Mouse (Mus musculus): ENCODE measurements at regions not wholly inside any gene's neighbourhood (a gene's known extent, or its start where the extent isn't known, plus 50 kb on each side); places are given as distances from the start of the nearest gene placed in this dataset.

DNA sequence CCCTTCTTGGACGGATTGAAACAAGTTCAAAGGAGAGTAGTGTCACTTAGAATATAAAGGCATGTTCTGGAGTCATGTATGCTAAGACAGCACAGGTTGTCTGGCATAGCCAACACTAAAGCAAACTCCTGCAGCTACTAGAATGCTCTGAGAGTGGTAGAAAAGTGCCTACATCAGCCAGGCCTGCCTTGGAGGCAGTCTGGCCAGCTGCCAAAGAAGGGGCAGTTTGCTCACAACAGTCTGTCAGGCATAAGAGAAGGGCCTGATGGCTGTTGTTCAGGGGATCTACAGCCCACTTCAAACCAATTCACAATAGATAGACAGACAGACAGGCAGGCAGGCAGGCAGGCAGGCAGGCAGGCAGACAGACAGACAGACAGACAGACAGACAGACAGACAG, 136.5 kb upstream of the Dap start:
- no peak for DNase-seq

DNA sequence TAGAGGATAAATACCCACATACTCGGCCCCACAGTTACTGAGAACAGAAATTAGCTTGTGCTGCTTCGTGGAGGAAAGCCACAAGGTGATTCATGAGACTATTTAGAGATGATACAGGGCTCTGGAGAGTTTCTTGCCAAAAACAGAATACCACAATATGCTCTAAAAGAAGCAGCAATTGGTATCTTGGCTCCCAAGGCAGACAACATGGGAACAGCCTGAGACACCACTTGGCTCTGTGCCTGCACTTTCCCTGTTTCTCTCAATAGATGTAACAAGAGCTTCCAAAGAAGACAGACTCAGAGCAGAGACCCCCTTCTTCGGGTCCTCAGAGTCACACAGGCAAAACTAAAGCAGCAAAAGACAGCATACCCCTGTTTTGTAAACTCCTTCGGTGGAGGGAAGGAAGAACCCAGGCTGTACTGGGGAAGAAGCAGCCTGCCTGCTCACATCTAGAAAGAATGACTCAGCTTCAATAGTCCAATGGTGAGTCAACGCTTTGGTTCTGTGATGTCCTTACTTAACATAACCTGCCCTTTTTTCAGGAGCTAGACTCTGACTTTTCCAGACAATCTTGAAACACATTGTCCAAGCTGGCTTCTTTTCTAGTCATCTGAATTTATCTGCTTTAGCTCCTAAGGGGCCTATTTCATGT, 132.1 kb upstream of the Dap start:
- DNase-seq = peak; percentile 71

GRCm38 (mm10) chr15:31096206-31096605, 127.9 kb upstream of the Dap start:
- DNase-seq = no peak

DNA sequence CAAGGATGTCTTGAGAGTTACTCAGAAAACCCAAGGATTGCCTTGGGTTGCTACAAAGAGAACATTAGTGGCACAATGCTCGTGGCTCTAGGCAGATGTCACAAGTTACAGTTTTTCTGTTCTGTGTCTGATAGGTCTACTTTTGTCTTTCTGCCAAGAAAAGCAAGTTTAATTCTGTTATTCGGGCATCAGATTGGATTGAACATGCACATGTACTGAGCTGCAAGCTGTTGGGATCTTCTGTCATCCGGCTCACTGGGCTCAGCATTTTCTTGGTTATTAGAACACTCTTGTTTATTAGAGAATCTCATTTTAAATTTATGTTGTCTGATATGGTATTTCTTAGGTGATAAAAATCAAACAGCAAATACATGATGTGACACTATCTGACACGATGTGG, 126.8 kb upstream of the Dap start:
- DNase-seq = no peak

- no peak for DNase-seq
Observed at GRCm38 (mm10) chr15:31104743-31105142, 119.4 kb upstream of the Dap start.

- no peak for DNase-seq
Observed at GRCm38 (mm10) chr15:31106907-31107306, 117.2 kb upstream of the Dap start.

GRCm38 (mm10) chr15:31113216-31113615, 110.9 kb upstream of the Dap start:
- no peak for DNase-seq

GRCm38 (mm10) chr15:31117338-31117737, 106.8 kb upstream of the Dap start:
- DNase-seq = no peak

GRCm38 (mm10) chr15:31120147-31120546, 104.0 kb upstream of the Dap start:
- no peak for DNase-seq

- DNase-seq = no peak
Observed at GRCm38 (mm10) chr15:31125784-31126183, 98.3 kb upstream of the Dap start.

DNA sequence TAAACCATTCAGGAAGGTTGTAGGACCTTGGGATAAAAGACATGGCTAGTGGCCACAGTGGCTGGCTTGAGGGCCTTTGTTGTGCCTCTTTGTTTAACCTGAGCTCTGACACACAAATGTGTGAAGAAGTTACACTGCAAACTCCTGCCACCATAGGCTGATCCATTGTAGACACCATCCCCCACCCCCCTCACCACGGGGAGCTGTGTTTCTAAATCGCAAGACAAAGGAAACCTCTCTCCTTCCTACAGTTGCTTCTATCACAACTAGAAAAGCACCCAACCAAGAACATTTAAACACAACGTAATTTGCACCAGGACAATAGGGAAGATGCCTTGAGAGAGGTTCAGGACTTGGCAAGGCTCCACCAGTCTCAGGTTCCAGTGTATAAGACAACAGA, 97.1 kb upstream of the Dap start:
- no peak for DNase-seq

- no peak for DNase-seq
Observed at GRCm38 (mm10) chr15:31134891-31135290, 89.2 kb upstream of the Dap start.

GRCm38 (mm10) chr15:31138637-31139036, 85.5 kb upstream of the Dap start:
- no peak for DNase-seq

DNA sequence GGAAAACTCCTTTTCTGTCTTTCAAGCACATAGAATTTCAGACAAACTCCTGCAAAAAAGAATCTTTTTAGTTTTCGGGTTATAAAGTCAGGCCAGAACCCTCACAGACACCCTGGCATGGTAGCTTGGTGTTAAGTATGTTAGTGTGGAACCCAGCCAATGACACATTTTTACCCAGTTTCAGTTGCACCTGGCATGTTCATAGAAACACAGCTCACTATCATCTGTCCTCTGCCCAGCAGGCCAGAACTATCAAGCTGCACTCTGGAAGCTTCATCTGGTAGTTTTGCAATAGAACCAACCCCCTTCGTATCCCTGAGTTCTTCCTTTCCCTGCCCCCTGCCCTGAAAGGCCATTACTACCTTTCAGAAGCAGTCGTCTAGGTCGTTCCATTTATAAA, 82.4 kb upstream of the Dap start:
- DNase-seq = no peak

DNA sequence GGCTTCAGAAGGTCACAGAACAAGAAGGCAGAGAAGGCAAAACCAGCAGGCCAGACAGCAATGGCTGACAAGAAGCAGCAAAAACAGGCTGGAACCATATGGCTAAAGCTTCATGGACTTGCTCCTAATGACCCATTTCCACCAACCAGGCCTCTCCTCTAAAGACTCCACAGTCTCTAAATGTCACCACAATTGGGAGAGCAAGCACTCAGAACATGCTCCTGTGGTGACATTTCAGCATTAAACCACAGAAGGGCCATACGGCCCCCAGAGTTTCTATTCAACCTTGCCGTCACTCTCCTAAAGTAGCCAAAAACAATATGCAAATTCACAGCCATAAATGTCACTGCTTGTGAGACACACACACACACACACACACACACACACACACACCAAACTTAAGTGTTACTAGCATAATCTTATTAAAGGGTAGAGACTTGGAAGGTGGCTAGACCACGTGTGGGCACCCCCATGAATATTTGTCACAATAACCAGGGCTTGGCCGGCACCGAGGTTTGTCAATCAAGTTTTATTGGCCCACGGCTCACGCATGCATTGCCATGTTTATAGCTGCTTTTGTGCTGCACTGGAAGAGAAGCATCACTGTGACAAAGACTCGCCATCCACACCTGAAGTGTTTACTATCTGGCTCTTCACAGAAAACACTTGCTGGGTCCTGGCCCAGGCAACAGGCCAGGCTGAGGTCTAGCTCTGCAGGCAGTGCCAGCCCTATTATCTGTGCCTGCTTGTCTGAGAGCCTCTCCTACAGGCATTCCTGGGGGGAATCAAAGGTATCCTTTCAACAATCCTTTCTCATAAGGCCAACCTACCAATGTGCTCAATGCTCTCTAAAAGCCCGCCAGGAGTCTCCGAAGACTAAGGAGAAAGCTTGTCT, 75.6 kb upstream of the Dap start:
- DNase-seq = peak; percentile 32

DNA sequence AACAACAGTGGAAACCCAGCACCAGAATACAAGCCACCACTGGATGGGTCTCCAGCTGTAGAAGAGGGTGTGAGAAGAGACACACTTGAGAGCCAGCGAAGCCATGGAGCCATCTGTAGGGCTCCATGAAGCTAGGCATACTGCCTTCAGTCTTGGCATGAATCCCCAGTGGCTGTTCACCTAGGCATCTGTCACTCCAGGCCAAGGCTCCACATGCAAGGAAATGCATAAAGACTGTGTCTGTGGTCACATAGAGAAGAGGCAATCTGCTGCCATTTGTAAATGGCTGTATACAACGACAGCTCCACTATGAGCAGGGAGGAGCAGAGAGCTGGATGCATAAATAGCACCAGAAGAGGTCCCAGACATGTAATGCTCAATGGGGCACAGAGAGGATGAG, 74.3 kb upstream of the Dap start:
- peak; percentile 38 for DNase-seq

DNA sequence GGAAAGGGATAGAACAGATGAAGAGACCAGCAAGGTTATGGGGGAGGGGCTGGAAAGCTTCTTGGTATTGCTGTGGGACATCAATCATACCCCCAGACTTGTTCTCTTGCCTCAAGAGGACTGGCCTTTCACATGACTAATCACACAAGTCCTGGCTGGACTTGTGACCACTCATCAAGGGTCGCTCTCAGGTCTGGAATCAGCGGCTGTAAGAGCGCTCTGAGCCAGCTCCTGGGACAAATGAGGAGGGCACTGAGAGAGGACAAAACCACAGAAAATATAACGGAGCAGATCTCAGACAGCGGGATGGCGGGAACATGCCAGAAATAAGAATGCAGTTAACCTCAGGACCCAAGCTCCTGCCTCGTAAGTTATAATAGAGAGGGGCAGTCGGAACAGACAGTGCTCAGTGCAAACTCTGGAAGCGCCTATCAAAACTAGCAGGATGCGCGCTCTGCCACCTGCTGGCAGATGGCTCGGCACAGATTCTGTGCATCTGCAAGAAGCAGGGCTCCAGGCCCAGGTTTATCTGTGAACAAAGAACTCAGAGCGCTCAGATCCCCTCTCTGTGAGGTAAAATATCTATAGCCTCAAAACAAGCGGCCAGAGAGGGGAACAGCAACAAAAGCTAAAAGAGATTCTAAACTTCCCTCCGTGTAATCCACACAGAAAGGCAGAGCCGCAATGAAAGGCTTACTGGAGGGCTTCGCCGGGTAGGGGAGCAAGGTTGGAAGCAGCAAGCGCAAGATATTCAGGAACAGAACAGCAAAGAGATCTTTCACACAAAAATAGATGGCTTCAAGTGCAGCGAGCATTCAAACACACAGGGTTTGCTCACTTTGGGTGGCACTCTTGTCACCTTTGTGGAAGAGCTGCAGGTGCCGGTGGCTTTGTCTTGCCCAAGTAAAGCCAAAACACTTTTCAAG, 73.3 kb upstream of the Dap start:
- peak; percentile 64 for DNase-seq

DNA sequence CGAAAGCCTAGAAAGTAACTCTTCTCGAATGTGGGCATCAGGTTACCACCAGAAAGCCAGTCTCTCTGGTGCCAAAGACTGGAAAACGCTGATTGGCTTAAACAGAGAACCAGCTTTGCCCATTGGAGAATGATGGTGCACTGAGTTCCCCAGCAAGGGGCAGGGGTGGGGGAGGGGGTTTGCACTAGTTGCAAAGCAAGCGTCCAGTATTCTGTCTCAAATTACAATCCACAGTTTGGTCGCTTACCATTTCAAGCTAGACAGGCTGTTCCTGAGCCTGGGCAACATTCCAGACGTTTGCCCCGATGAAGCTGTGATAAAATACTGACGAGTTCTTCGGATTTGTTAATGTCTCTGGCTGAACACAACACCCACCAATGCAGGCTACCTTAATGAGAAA, 69.0 kb upstream of the Dap start:
- no peak for DNase-seq

GRCm38 (mm10) chr15:31166543-31167105, 57.5 kb upstream of the Dap start:
- no peak for DNase-seq

DNA sequence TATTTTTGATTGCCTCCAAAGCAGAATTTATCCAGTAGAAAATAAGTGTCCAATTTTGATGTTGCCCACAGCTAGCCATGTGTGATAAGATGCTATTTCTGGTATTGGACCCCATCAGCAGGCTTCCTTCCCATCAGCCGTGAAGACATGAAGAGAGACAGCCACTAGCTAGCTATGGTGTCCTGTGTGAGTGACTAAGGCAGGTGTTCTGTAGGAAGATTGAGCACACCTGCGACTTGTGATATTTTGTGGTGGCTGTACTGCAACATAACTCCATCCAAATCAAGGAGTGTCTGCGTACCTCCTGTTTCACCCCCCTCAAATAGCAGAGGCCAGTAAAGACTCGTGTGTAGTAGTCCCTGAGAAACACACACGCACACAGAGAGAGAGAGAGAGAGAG, 56.6 kb upstream of the Dap start:
- no peak for DNase-seq

DNA sequence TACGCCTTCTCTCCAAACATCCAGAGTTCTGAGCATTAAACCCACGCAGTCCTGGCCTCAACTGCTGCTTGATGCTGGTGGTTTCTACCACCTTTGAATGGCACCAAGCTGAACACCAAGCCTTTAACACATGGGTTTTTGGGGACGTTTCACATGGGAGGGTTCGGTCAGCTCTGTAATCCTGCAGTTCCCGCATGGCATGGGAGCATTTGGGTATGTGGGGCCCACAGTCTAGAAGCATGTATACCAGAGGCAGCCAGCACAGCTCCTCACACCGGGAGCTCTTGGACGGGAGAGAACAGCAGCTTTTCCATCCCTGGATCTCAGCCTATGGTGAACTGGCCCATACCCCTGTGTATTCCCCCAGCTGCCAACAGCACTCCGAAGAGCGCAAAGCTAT, 55.9 kb upstream of the Dap start:
- DNase-seq = no peak

GRCm38 (mm10) chr15:31173309-31174115, 50.6 kb upstream of the Dap start:
- DNase-seq = no peak

All from cerebellum, adult 8-10 months (tissue).